In genomic region chr10:66909204-66909889, GRCm38 (mm10) we compare ENCODE assay signal across 9 mouse cellular contexts.
DNase-seq lines count a peak whose midpoint lies in the region; ATAC-seq and TF ChIP-seq lines count a peak whose summit lies in the region.
"Had no signal": no experiment of that assay in that cellular context is flagged by ENCODE, and none has a peak within 500 bp of the region (broad histone marks: within the 10 kb centered on the region; RNA-seq: fewer than 3 reads in every experiment).

No protein-coding gene starts in this region.

- TF ChIP-seq EP300 in ES-Bruce4 (IDR thresholded peaks at IDR 0.05; ENCODE audit: insufficient read depth, low read depth, low read length): no peak

- peak overlapping the region; percentile 78; the same call in 1 of the 2 replicates for H3K27ac ChIP-seq in kidney, adult 2 months (ENCODE audit: insufficient read depth, low read depth, low read length)
- no peak overlapping the region for H3K27ac ChIP-seq in ES-Bruce4 (ENCODE audit: insufficient read depth, low read length)
- H3K27ac ChIP-seq in cerebellum, adult 2 months (ENCODE audit: insufficient read depth, low read length): no peak overlapping the region
- H3K27ac ChIP-seq: macrophage had no signal

- 3% methylated on average over 12 of the region's 12 CpGs for WGBS in kidney, adult 2 months
- 14% methylated on average over 12 of the region's 12 CpGs for WGBS in cerebellum, adult 2 months

- H3K36me3 ChIP-seq in kidney, adult 2 months (ENCODE audit: control insufficient read depth, insufficient read depth, low read length): no peaks in the 10 kb centered on the region
- no peaks in the 10 kb centered on the region for H3K36me3 ChIP-seq in ES-Bruce4 (ENCODE audit: control insufficient read depth, insufficient read depth, low read length, poor library complexity, severe bottlenecking)

- no peak overlapping the region for H3K4me3 ChIP-seq in kidney, adult 2 months (ENCODE audit: insufficient read depth, low read depth, low read length)
- no peak overlapping the region for H3K4me3 ChIP-seq in ES-Bruce4 (ENCODE audit: low read depth, low read length)
- no peak overlapping the region for H3K4me3 ChIP-seq in cerebellum, adult 2 months (replicated peaks; ENCODE audit: insufficient read depth, low read depth, low read length)

- peak; percentile 69 for TF ChIP-seq CTCF in kidney, adult 2 months (conservative IDR thresholded peaks at IDR 0.05; ENCODE audit: insufficient read depth, insufficient read length, low read depth, low read length)
- peak; percentile 61 for TF ChIP-seq CTCF in ES-Bruce4 (IDR thresholded peaks at IDR 0.05; ENCODE audit: low read depth, low read length)
- TF ChIP-seq CTCF in cerebellum, adult 2 months (IDR thresholded peaks at IDR 0.05; ENCODE audit: borderline replicate concordance, insufficient read depth, low read depth, low read length): peak; percentile 69

- TF ChIP-seq POLR2A in kidney, adult 2 months (IDR thresholded peaks at IDR 0.05; ENCODE audit: low read depth, low read length): no peak
- no peak for TF ChIP-seq POLR2A in ES-Bruce4 (IDR thresholded peaks at IDR 0.05; ENCODE audit: insufficient read depth, low read length)
- no peak for TF ChIP-seq POLR2A in cerebellum, adult 2 months (IDR thresholded peaks at IDR 0.05; ENCODE audit: borderline replicate concordance, insufficient read depth, low read length)

- no peaks in the 10 kb centered on the region for H3K27me3 ChIP-seq in kidney, adult 2 months (replicated peaks; ENCODE audit: control insufficient read depth, insufficient read depth, low read length)
- no peaks in the 10 kb centered on the region for H3K27me3 ChIP-seq in ES-Bruce4 (ENCODE audit: control insufficient read depth, insufficient read depth, low read length, poor library complexity, severe bottlenecking)
- H3K27me3 ChIP-seq in cerebellum, adult 2 months (ENCODE audit: control insufficient read depth, insufficient read depth, low read length): no peaks in the 10 kb centered on the region

- H3K9me3 ChIP-seq in ES-Bruce4 (replicated peaks; ENCODE audit: control insufficient read depth, insufficient read depth, low read length, poor library complexity, severe bottlenecking): no peaks in the 10 kb centered on the region

- ATAC-seq in monocyte, adult 5-6 weeks (replicated peaks; ENCODE audit: insufficient number of reproducible peaks, low FRiP score, low TSS enrichment, poor library complexity, severe bottlenecking): peak; percentile 57; the same call in 1 of the 2 replicates

- no peak overlapping the region for H3K9ac ChIP-seq in ES-Bruce4 (ENCODE audit: low read depth, poor library complexity, severe bottlenecking)

- DNase-seq in kidney, adult 2 months: peak; percentile 72
- DNase-seq in kidney, adult 11 months: no peak
- DNase-seq in cerebellum, adult 2 months: peak; percentile 51 to 56
- peak; percentile 62 for DNase-seq in gastrocnemius, postnatal 10 days
- DNase-seq in kidney, postnatal 14 days: peak; percentile 81
- DNase-seq in yolk sac, embryonic 10.5 days (ENCODE audit: low spot score): peak; percentile 64

- peaks cover 16% of the 10 kb centered on the region for H3K4me1 ChIP-seq in kidney, adult 2 months (ENCODE audit: control insufficient read depth, insufficient read depth, low read length)
- peaks cover 3% of the 10 kb centered on the region for H3K4me1 ChIP-seq in ES-Bruce4 (ENCODE audit: control insufficient read depth, insufficient read depth, low read length)
- peaks cover 3% of the 10 kb centered on the region; the same call in 1 of the 2 replicates for H3K4me1 ChIP-seq in cerebellum, adult 2 months (ENCODE audit: control insufficient read depth, insufficient read depth, low read length)
